9 mouse cellular contexts compared by ENCODE assay signal in the genomic region with DNA sequence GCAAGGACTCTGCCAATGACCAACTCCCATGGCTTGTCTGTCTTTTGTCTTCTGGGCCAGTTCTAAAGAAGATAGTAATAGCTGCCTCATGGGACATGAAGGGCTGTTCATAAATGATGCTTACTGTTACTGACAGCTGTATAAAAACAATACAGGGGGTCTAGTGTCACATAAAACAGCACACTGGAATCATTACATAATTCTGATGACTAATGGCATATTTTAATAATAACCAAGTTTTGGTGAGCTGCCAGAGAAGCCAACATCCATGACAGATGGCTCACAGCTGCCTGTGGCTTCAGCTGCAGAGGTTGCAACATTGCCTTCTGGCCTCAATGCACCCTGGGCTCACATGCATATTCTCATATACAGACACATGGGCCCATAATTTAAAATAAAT. TPM values are rescaled to one million over a fixed set of nuclear protein-coding genes. Genes with fewer than 3 reads are reported as not detected.
DNase-seq lines count a peak whose midpoint lies in the region; ATAC-seq lines count a peak whose summit lies in the region.
"Had no signal": no experiment of that assay in that cellular context is flagged by ENCODE, and none has a peak within 500 bp of the region (broad histone marks: within the 10 kb centered on the region; RNA-seq: fewer than 3 reads in every experiment).

No protein-coding gene starts in this region.

- H3K9me3 ChIP-seq in kidney, embryonic 16.5 days (ENCODE audit: low read length), result no peaks in the 10 kb centered on the region
- H3K9me3 ChIP-seq in neural tube, embryonic 15.5 days (replicated peaks), result no peaks in the 10 kb centered on the region

- H3K27ac ChIP-seq in kidney, embryonic 16.5 days (ENCODE audit: low read length), result no peak overlapping the region
- no peak overlapping the region for H3K27ac ChIP-seq in neural tube, embryonic 15.5 days (replicated peaks)

- peaks cover 14% of the 10 kb centered on the region for H3K4me1 ChIP-seq in kidney, embryonic 16.5 days (ENCODE audit: insufficient read depth, low read length)
- peaks cover 3% of the 10 kb centered on the region; the same call in 1 of the 2 replicates for H3K4me1 ChIP-seq in neural tube, embryonic 15.5 days

- no peak overlapping the region for H3K9ac ChIP-seq in kidney, embryonic 16.5 days (replicated peaks; ENCODE audit: low read length)
- H3K9ac ChIP-seq in neural tube, embryonic 15.5 days (replicated peaks), result no peak overlapping the region

- H3K36me3 ChIP-seq in kidney, embryonic 16.5 days (ENCODE audit: insufficient read depth, low read length), result no peaks in the 10 kb centered on the region
- H3K36me3 ChIP-seq in neural tube, embryonic 15.5 days, result peaks cover 1% of the 10 kb centered on the region; the same call in 1 of the 2 replicates

- no peak for ATAC-seq in kidney, embryonic 16.5 days (ENCODE audit: low FRiP score, low TSS enrichment)
- no peak for ATAC-seq in neural tube, embryonic 15.5 days (ENCODE audit: low FRiP score)

- H3K27me3 ChIP-seq in kidney, embryonic 16.5 days (ENCODE audit: insufficient read depth, low read length), result no peaks in the 10 kb centered on the region
- H3K27me3 ChIP-seq in neural tube, embryonic 15.5 days (replicated peaks), result no peaks in the 10 kb centered on the region

- DNase-seq in kidney, adult 8-10 months, result peak; percentile 15 to 20
- peak; percentile 46 for DNase-seq in adrenal gland, adult 8-10 months
- peak; percentile 76 to 81 for DNase-seq in heart, adult 9 months (ENCODE audit: low spot score in 2 of 2)
- peak; percentile 79 for DNase-seq in lung, postnatal 10 days
- DNase-seq in left cerebral cortex, adult 11 months (ENCODE audit: low spot score), result no peak
- DNase-seq in cerebellum, postnatal 25 days, result no peak
- DNase-seq: cerebellum, adult 11-12 months had no signal

- no peak overlapping the region for H3K4me2 ChIP-seq in kidney, embryonic 16.5 days (replicated peaks; ENCODE audit: low read depth, low read length)
- H3K4me2 ChIP-seq in neural tube, embryonic 15.5 days, result no peak overlapping the region

- no peak overlapping the region for H3K4me3 ChIP-seq in kidney, embryonic 16.5 days (ENCODE audit: low read length)
- H3K4me3 ChIP-seq in neural tube, embryonic 15.5 days (replicated peaks), result no peak overlapping the region

RNA-seq across cellular contexts. Expression of a gene that starts 56.7 kb away (rescaled TPM):
- polyA plus RNA-seq in kidney, embryonic 16.5 days (2015; fragmentation: Nextera tagmentation; extraction: Ambion mirVana), result 6.6 and 6.7 TPM in 2 replicates
- total RNA-seq in adrenal gland, adult 8-10 months (2022), result 10 to 100 TPM; 14.9 to 49.2 (median 28.9) TPM
- 19.6 and 21.4 TPM in 2 replicates for polyA plus RNA-seq in neural tube, embryonic 15.5 days (2015; fragmentation: Nextera tagmentation; extraction: Ambion mirVana)

Comparison
In these comparisons a context has a peak if more than half of its experiments do, and no peak if none do; other contexts are left out.
1. DNase-seq: peak in kidney, adult 8-10 months (2 of 2), adrenal gland, adult 8-10 months (single experiment), heart, adult 9 months (2 of 2) and lung, postnatal 10 days (single experiment); none in left cerebral cortex, adult 11 months (single experiment) and cerebellum, postnatal 25 days (0 of 2).